Mouse (Mus musculus): ENCODE measurements around the gene Pxmp4.

- no peak for TF ChIP-seq CTCF (IDR thresholded peaks at IDR 0.05; ENCODE audit: borderline replicate concordance, insufficient read depth, low read length)
- no peak for TF ChIP-seq POLR2A (IDR thresholded peaks at IDR 0.05; ENCODE audit: low read depth, low read length)
Observed at GRCm38 (mm10) chr2:154549886-154550189, 53.7 kb downstream of the Pxmp4 start.

Measured in embryonic fibroblast, embryonic 13.5 days (primary cell).